Mouse (Mus musculus) kidney, adult 2 months (tissue): ENCODE measurements around the gene Mylk.

Experiments
- CTCF ChIP-seq: fragments of 200-500 bp; conservative IDR thresholded peaks from 2 replicates; pipeline ENCODE4 v1.5.1; 2011; ENCODE audit warnings: low read depth, mild to moderate bottlenecking, control low read depth, low read length, moderate library complexity, mixed read lengths; ENCODE audit not compliant: insufficient read depth, insufficient read length
- POLR2A ChIP-seq: fragments of 200-500 bp; IDR thresholded peaks from one replicate; pipeline ENCODE4 v1.6.1; 2011; ENCODE audit warnings: low read depth, low read length, control low read depth

DNA sequence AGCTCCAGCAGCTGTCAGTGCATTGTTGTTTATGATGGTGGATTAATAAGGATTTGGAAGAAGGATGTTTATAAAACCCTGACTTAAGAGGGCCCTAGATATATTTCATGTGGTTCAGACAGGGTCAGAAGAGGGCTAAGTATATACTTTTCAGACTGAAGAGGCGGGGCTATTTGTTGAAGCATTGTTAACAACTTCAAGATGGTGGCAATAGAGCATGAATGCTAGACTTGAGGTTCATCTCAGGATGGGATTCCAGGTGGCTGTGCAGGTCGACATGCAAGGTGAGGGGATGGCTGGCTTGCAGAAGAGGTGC, 240.0 kb downstream of the Mylk start:
- TF ChIP-seq CTCF: no peak
- TF ChIP-seq POLR2A: no peak
